Mouse (Mus musculus) G1E-ER4 (cell line): ENCODE results near the gene Lamc2. TPM values are rescaled to one million over a fixed set of nuclear protein-coding genes. Genes with fewer than 3 reads are reported as not detected.

Experiments used
- GATA1 ChIP-seq: IDR thresholded peaks from one replicate; pipeline ENCODE4 v1.8.0; 2012; ENCODE audit warnings: low read length, inconsistent platforms
- polyA plus RNA-seq: library from polyadenylated mRNA; stranded (reverse); fragments of >175 nt; gene quantifications from 2 replicates; pipeline ENCODE4 v1.2.3, GENCODE M21; 2012

Lamc2 gene
- polyA plus RNA-seq, 1 experiment, result not detected

GRCm38 (mm10) chr1:153192379-153192778 is 6.1 kb upstream of the Lamc2 start:
- no peak for TF ChIP-seq GATA1

GRCm38 (mm10) chr1:153191943-153192329 is 5.7 kb upstream of the Lamc2 start:
- TF ChIP-seq GATA1, result no peak

GRCm38 (mm10) chr1:153191237-153191942 is 5.1 kb upstream of the Lamc2 start:
- no peak for TF ChIP-seq GATA1

GRCm38 (mm10) chr1:153188081-153188480 is 1.8 kb upstream of the Lamc2 start:
- TF ChIP-seq GATA1, result no peak

GRCm38 (mm10) chr1:153180586-153181289 is 5.5 kb downstream of the Lamc2 start:
- no peak for TF ChIP-seq GATA1

GRCm38 (mm10) chr1:153180160-153180559 is 6.1 kb downstream of the Lamc2 start:
- no peak for TF ChIP-seq GATA1

- no peak for TF ChIP-seq GATA1
Observed at GRCm38 (mm10) chr1:153174801-153175200, 11.4 kb downstream of the Lamc2 start.

- no peak for TF ChIP-seq GATA1
Observed at GRCm38 (mm10) chr1:153173276-153173675, 13.0 kb downstream of the Lamc2 start.

- no peak for TF ChIP-seq GATA1
Observed at GRCm38 (mm10) chr1:153172291-153172731, 13.9 kb downstream of the Lamc2 start.

GRCm38 (mm10) chr1:153171011-153171410 is 15.2 kb downstream of the Lamc2 start:
- no peak for TF ChIP-seq GATA1

GRCm38 (mm10) chr1:153168293-153168692 is 18.0 kb downstream of the Lamc2 start:
- no peak for TF ChIP-seq GATA1

- TF ChIP-seq GATA1, result no peak
Observed at GRCm38 (mm10) chr1:153163831-153164230, 22.4 kb downstream of the Lamc2 start.

- no peak for TF ChIP-seq GATA1
Observed at GRCm38 (mm10) chr1:153159137-153159536, 27.1 kb downstream of the Lamc2 start.

GRCm38 (mm10) chr1:153157021-153157623 is 29.1 kb downstream of the Lamc2 start:
- no peak for TF ChIP-seq GATA1

GRCm38 (mm10) chr1:153155364-153155763 is 30.9 kb downstream of the Lamc2 start:
- TF ChIP-seq GATA1, result no peak

- no peak for TF ChIP-seq GATA1
Observed at GRCm38 (mm10) chr1:153153619-153154137, 32.6 kb downstream of the Lamc2 start.

- TF ChIP-seq GATA1, result no peak
Observed at GRCm38 (mm10) chr1:153152594-153152993, 33.7 kb downstream of the Lamc2 start.
